Mouse (Mus musculus) myocyte (in vitro differentiated cells): Measurements from ENCODE around the gene Tcte1.

Source experiments
- CEBPB ChIP-seq: IDR thresholded peaks from 2 replicates; pipeline ENCODE4 v1.6.1; 2011; ENCODE audit warnings: mild to moderate bottlenecking, moderate library complexity; ENCODE audit not compliant: poor library complexity, insufficient read depth, severe bottlenecking
- E2F4 ChIP-seq: IDR thresholded peaks from one replicate; pipeline ENCODE4 v1.6.1; 2011; ENCODE audit warnings: mild to moderate bottlenecking, control low read depth, moderate library complexity; ENCODE audit not compliant: insufficient read depth
- MAX ChIP-seq: IDR thresholded peaks from one replicate; pipeline ENCODE4 v1.6.1; 2011; ENCODE audit warnings: low read depth, mild to moderate bottlenecking, control low read depth
- MYOD1 ChIP-seq, 3 experiments: IDR thresholded peaks; one replicate each; pipeline ENCODE4 v1.6.1; 2011; ENCODE audit warnings: control low read depth in 2 of 3, low read depth in 2 of 3, mild to moderate bottlenecking in 2 of 3, moderate library complexity in 1 of 3; ENCODE audit not compliant: insufficient read length in 2 of 3, control insufficient read depth in 1 of 3
- MYOG ChIP-seq, 3 experiments: IDR thresholded peaks; one replicate each; pipeline ENCODE4 v1.6.1; 2011; ENCODE audit warnings: control low read depth in 2 of 3, low read depth in 2 of 3, mild to moderate bottlenecking in 2 of 3; ENCODE audit not compliant: insufficient read length in 2 of 3, control insufficient read depth in 1 of 3, insufficient read depth in 1 of 3
- POLR2A ChIP-seq: IDR thresholded peaks from one replicate; pipeline ENCODE4 v1.6.1; 2011; ENCODE audit warnings: low read depth, mild to moderate bottlenecking, control low read depth, moderate library complexity; ENCODE audit not compliant: insufficient read length
- POLR2AphosphoS2 ChIP-seq: IDR thresholded peaks from one replicate; pipeline ENCODE4 v1.6.1; 2011; ENCODE audit warnings: low read depth, control low read depth; ENCODE audit not compliant: insufficient read length
- REST ChIP-seq: IDR thresholded peaks from one replicate; pipeline ENCODE4 v1.6.1; 2011; ENCODE audit warnings: mild to moderate bottlenecking, control low read depth, moderate library complexity; ENCODE audit not compliant: insufficient read depth, insufficient read length
- SRF ChIP-seq: IDR thresholded peaks from one replicate; pipeline ENCODE4 v1.6.1; 2011; ENCODE audit warnings: low read depth; ENCODE audit not compliant: control insufficient read depth, insufficient read length
- TCF12 ChIP-seq: IDR thresholded peaks from one replicate; pipeline ENCODE4 v1.6.1; 2011; ENCODE audit warnings: mild to moderate bottlenecking, control low read depth; ENCODE audit not compliant: poor library complexity, insufficient read depth, severe bottlenecking
- TCF3 ChIP-seq: IDR thresholded peaks from one replicate; pipeline ENCODE4 v1.6.1; 2011; ENCODE audit warnings: low read depth, control low read depth; ENCODE audit not compliant: insufficient read length
- USF1 ChIP-seq: IDR thresholded peaks from one replicate; pipeline ENCODE4 v1.6.1; 2011; ENCODE audit warnings: low read depth, mild to moderate bottlenecking, control low read depth, moderate library complexity

- TF ChIP-seq MAX (no peak), POLR2A (no peak), MYOG (IDR thresholded peaks at IDR 0.05; ENCODE audit: control insufficient read depth in 1 of 3, insufficient read depth in 1 of 3, insufficient read length in 2 of 3, low read depth in 2 of 3) (no peak), MYOD1 (IDR thresholded peaks at IDR 0.05; ENCODE audit: control insufficient read depth in 1 of 3, insufficient read length in 2 of 3, low read depth in 2 of 3) (no peak), USF1 (no peak), POLR2AphosphoS2 (no peak), TCF12 (no peak), E2F4 (no peak), CEBPB (no peak), TCF3 (no peak), REST (no peak), SRF (no peak)
Measured at GRCm38 (mm10) chr17:45557998-45558862, 35.0 kb downstream of the Tcte1 start.
